Mouse (Mus musculus) midbrain, postnatal 0 days (tissue): ENCODE measurements around the gene Msrb2. TPM values are rescaled to one million over a fixed set of nuclear protein-coding genes. Genes with fewer than 3 reads are reported as not detected.

Experiments used
- ATAC-seq: fragments of 200-750 bp; cut with Nextera tagmentation; 2 replicates; pipeline ENCODE4 v1.8.0; 2017; ENCODE audit warnings: moderate number of reproducible peaks, mild to moderate bottlenecking, moderate TSS enrichment, moderate library complexity; ENCODE audit not compliant: low FRiP score
- DNase-seq: peaks from one replicate; pipeline ENCODE4 v3.0.0-alpha.2; 2015; ENCODE audit warnings: low spot score
- H3K27ac ChIP-seq: fragments of 300-500 bp; sonication (generic); 2 replicates; pipeline ENCODE4 v1.5.1; 2014; ENCODE audit warnings: low read depth, mild to moderate bottlenecking, low read length, mixed read lengths
- H3K27me3 ChIP-seq: fragments of 300-500 bp; sonication (generic); 2 replicates; pipeline ENCODE4 v1.6.1; 2014; ENCODE audit warnings: low read length, control low read depth, mixed read lengths; ENCODE audit not compliant: insufficient read depth
- H3K36me3 ChIP-seq: fragments of 300-500 bp; sonication (generic); 2 replicates; pipeline ENCODE4 v1.6.1; 2014; ENCODE audit warnings: low read length, control low read depth, mixed read lengths; ENCODE audit not compliant: insufficient read depth
- H3K4me1 ChIP-seq: fragments of 300-500 bp; sonication (generic); 2 replicates; pipeline ENCODE4 v1.6.1; 2014; ENCODE audit warnings: mild to moderate bottlenecking, control low read depth, antibody characterized with exemption, low read length, mixed read lengths; ENCODE audit not compliant: insufficient read depth
- H3K4me2 ChIP-seq: fragments of 300-500 bp; sonication (generic); 2 replicates; pipeline ENCODE4 v1.6.1; 2014; ENCODE audit warnings: low read depth, mild to moderate bottlenecking, low read length, mixed read lengths; ENCODE audit not compliant: poor library complexity, severe bottlenecking
- H3K4me3 ChIP-seq: fragments of 300-500 bp; sonication (generic); 2 replicates; pipeline ENCODE4 v1.5.1; 2014; ENCODE audit warnings: low read depth, mild to moderate bottlenecking, low read length, moderate library complexity
- H3K9ac ChIP-seq: fragments of 300-500 bp; sonication (generic); replicated peaks from 2 replicates; pipeline ENCODE4 v1.6.1; 2014; ENCODE audit warnings: mild to moderate bottlenecking, low read length, moderate library complexity, mixed read lengths; ENCODE audit not compliant: poor library complexity, severe bottlenecking
- H3K9me3 ChIP-seq: fragments of 300-500 bp; sonication (generic); 2 replicates; pipeline ENCODE4 v1.6.1; 2016; ENCODE audit warnings: low read length, control low read depth
- CTCF ChIP-seq: IDR thresholded peaks from 2 replicates; pipeline ENCODE4 v1.5.1; 2016; ENCODE audit warnings: antibody characterized with exemption, mild to moderate bottlenecking
- WGBS: fragments of 180-500 bp; shearing (Covaris S2); extraction: QIAGEN DNeasy Blood & Tissue Kit; methylation state at CpG from one replicate; pipeline ENCODE4 v1.1.7; 2014; 5-methylcytosine and 5-hydroxymethylcytosine counted together
- polyA plus RNA-seq: library from polyadenylated mRNA; unstranded; fragments of >200 nt; fragmentation: Nextera tagmentation; extraction: Ambion mirVana; gene quantifications from 2 replicates; pipeline ENCODE4 v1.2.1, GENCODE M21; 2015
- total RNA-seq: library from RNA; depleted of rRNA; stranded (reverse); fragments of >200 nt; gene quantifications from 2 replicates; pipeline ENCODE4 v1.2.3, GENCODE M21; 2014; rRNA removed

Gene Msrb2
- total RNA-seq, result 8.3 and 9.0 TPM in 2 replicates
- 8.8 and 8.9 TPM in 2 replicates for polyA plus RNA-seq

DNA sequence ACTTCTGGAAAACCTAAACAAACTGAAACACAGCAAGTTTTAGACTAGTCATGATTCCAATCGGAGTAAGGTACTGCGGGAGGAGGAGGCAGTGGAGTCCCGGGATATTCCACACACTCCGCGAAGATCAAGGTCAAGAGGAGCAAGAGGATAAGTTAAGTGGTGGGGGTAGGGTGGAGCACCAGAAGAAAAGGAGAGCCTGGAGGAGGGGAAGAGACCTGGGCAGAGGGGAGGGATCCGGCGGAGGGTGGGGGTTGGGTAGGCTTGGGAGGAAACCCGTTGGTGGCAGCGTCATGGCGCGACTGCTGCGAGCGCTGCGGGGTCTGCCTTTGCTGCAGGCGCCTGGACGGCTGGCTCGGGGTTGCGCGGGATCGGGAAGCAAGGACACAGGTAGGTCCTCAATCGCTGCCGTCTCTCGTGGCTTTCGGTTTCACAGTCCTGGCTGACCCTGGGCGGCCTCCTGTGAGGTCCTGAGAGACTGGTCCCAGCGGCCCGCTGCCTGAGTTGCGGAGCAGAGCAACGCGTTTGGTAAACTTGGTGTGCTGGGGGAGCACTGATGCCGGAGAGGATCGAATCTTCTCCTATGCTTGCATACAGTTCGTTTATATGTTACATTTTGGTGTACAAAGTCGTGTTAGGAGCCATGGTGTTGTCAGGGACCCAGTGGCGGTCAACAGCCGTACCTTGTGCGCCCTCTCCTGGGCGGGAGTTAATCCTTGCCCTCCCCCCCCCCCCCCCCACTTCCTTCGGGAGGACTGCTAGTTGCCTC, at the start of gene Msrb2:
Msrb2 (plus strand) TSS at position 51 of the 769 bp plus-strand sequence.
- Histone ChIP-seq H3K4me3 (peak within 1 kb of the TSS; percentile 60), H3K27me3 (no peaks in the 10 kb centered on the region), H3K9me3 (no peaks in the 10 kb centered on the region), H3K9ac (peak within 1 kb of the TSS; percentile 57), H3K36me3 (no peaks in the 10 kb centered on the region), H3K4me1 (no peaks in the 10 kb centered on the region), H3K27ac (peak within 1 kb of the TSS; percentile 26; the same call in 1 of the 2 replicates), H3K4me2 (peak within 1 kb of the TSS; percentile 85)
- peak; percentile 64 for TF ChIP-seq CTCF
- DNase-seq (peak; percentile 72), ATAC-seq (peak; percentile 68)
- under 1% methylated on average over 39 of the region's 39 CpGs for WGBS

DNA sequence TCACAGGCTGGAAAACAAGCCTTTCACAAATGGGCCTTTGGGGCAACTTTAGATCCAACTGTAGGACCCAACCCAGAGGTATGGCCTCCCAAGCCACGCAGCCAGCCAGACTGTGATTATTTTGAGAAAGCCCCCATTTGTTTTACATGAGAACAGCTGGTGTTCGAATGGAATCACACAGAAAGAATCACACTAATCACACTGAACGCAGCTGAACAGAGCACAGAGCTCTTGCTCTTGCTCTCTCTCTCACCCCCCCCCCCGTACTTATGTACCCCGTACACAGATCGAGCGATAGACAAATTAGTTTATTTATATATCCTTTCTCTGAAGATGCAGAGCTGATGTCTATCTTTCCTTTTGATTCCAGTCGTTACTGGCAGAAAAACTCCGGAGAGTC, 48.8 kb upstream of the Msrb2 start:
- ATAC-seq, result no peak
- no peak overlapping the region for H3K4me2 ChIP-seq
- H3K4me3 ChIP-seq, result no peak overlapping the region
- H3K4me1 ChIP-seq, result no peaks in the 10 kb centered on the region
- H3K9me3 ChIP-seq, result no peaks in the 10 kb centered on the region
- no peak for DNase-seq
- H3K36me3 ChIP-seq, result no peaks in the 10 kb centered on the region
- H3K9ac ChIP-seq, result no peak overlapping the region
- no peaks in the 10 kb centered on the region for H3K27me3 ChIP-seq
- WGBS, result 76% methylated on average over 9 of the region's 9 CpGs
- no peak overlapping the region for H3K27ac ChIP-seq
- TF ChIP-seq CTCF, result no peak

DNA sequence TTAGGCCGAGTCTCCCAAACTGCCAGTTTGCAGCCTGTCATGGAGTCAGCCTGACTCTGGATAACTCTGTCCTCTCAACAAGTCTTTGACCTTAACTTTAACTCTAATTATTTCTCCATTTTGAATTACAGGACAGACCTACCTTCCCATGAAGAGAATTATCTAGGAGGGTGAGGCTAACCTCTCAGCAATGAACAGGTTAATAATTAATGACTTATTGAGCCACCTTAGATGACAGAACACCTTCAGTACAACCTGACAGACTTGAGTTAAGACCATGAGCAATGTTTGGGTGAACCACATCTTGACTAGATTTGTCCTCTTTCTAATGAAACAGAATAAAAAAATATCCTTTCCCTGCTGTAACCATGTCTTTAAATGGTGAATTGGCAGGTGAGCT, 44.9 kb upstream of the Msrb2 start:
- no peak for TF ChIP-seq CTCF
- Histone ChIP-seq H3K9me3 (no peaks in the 10 kb centered on the region), H3K4me3 (no peak overlapping the region), H3K27me3 (no peaks in the 10 kb centered on the region), H3K4me2 (no peak overlapping the region), H3K9ac (no peak overlapping the region), H3K27ac (no peak overlapping the region), H3K36me3 (no peaks in the 10 kb centered on the region), H3K4me1 (no peaks in the 10 kb centered on the region)
- no peak for ATAC-seq
- DNase-seq, result no peak
- 89% methylated on average over 1 of the region's 1 CpGs for WGBS

DNA sequence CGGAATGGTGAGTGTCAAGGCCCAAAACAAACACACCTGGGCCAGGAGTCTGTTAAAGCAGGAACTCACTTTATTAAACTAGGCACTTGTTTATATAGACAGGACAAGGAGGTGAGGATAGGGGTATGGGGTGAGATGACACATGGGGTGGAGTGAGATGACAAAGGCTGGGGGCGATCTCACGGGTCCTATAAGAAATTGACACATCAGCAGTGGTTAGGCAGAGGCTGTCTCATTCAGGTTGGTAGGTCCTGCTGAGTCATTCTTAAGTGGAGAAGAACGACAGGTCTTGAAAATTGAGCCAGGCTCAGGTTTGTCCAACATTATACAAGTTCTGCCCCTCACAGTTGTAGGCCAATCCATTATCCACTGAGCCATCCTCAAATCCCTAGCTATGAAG, 43.4 kb upstream of the Msrb2 start:
- Histone ChIP-seq H3K36me3 (no peaks in the 10 kb centered on the region), H3K27me3 (no peaks in the 10 kb centered on the region), H3K9me3 (no peaks in the 10 kb centered on the region), H3K4me3 (no peak overlapping the region), H3K9ac (no peak overlapping the region), H3K4me2 (no peak overlapping the region), H3K4me1 (no peaks in the 10 kb centered on the region), H3K27ac (no peak overlapping the region)
- ATAC-seq (no peak), DNase-seq (no peak)
- 81% methylated on average over 4 of the region's 4 CpGs for WGBS
- no peak for TF ChIP-seq CTCF

DNA sequence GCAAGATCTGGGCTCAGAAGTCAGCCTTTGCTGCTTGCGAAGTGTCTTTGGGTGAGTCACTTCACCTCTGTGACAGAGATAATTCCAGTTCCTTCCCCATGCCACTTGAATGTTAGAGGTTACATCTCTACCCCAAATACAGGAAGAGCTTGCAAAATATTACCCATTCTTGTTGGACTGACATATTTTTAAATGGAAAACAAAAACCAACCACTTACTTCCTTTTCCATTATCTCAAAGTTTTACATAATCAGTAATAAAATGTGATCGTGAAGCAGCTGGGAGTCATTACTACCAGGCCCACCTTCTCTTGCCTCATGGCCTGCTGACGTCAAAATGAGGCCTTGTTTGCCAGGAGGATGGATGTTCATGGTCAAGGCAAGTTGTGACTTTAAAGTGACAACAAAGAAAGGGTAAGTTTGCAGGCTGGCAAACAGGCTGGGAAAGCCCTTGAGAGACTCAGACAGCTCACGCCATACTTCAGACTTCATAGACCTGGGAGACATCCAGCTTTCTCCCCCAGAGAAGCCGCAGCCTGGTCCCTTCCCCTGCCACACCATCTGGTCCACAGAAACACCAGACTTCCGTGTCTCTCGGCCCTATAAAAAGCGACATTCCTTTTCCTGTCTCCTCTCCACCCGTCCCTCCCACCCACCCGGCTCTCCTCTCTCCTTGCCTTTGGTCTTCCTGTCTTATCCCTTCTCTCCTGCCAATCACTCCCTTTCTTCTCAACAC, 27.2 kb upstream of the Msrb2 start:
- DNase-seq (no peak), ATAC-seq (no peak; the same call in none of the 2 replicates)
- H3K4me1 ChIP-seq, result no peaks in the 10 kb centered on the region
- H3K4me2 ChIP-seq, result peak overlapping the region; percentile 28
- 53% methylated on average over 10 of the region's 10 CpGs for WGBS
- no peak overlapping the region for H3K9ac ChIP-seq
- H3K27me3 ChIP-seq, result no peaks in the 10 kb centered on the region
- no peaks in the 10 kb centered on the region for H3K36me3 ChIP-seq
- H3K4me3 ChIP-seq, result peak overlapping the region; percentile 21; the same call in 1 of the 2 replicates
- no peak overlapping the region for H3K27ac ChIP-seq
- TF ChIP-seq CTCF, result no peak
- no peaks in the 10 kb centered on the region for H3K9me3 ChIP-seq
